Mouse (Mus musculus) intestine, embryonic 16.5 days (tissue): ENCODE data around the gene Gm20388. TPM values are rescaled to one million over a fixed set of nuclear protein-coding genes. Genes with fewer than 3 reads are reported as not detected.
A peak's percentile ranks its signal among the peaks of the same experiment; 100 is the strongest.

Source experiments
- ATAC-seq: fragments of 200-750 bp; cut with Nextera tagmentation; 2 replicates; pipeline ENCODE4 v1.8.0; 2017; ENCODE audit warnings: moderate TSS enrichment, moderate library complexity
- H3K27ac ChIP-seq: fragments of 300-500 bp; sonication (generic); 2 replicates; pipeline ENCODE4 v1.5.1; 2014; ENCODE audit warnings: mild to moderate bottlenecking, low read length
- H3K27me3 ChIP-seq: fragments of 300-500 bp; sonication (generic); replicated peaks from 2 replicates; pipeline ENCODE4 v1.6.1; 2014; ENCODE audit warnings: low read length, control low read depth, mixed read lengths; ENCODE audit not compliant: control insufficient read depth, insufficient read depth
- H3K36me3 ChIP-seq: fragments of 300-500 bp; sonication (generic); 2 replicates; pipeline ENCODE4 v1.6.1; 2014; ENCODE audit warnings: low read length, control low read depth; ENCODE audit not compliant: control insufficient read depth, insufficient read depth
- H3K4me1 ChIP-seq: fragments of 300-500 bp; sonication (generic); 2 replicates; pipeline ENCODE4 v1.6.1; 2014; ENCODE audit warnings: low read length, control low read depth, mixed read lengths; ENCODE audit not compliant: control insufficient read depth, insufficient read depth
- H3K4me2 ChIP-seq: fragments of 300-500 bp; sonication (generic); 2 replicates; pipeline ENCODE4 v1.6.1; 2014; ENCODE audit warnings: low read depth, low read length, control low read depth
- H3K4me3 ChIP-seq: fragments of 300-500 bp; sonication (generic); 2 replicates; pipeline ENCODE4 v1.5.1; 2014; ENCODE audit warnings: mild to moderate bottlenecking, low read length
- H3K9ac ChIP-seq: fragments of 300-500 bp; sonication (generic); 2 replicates; pipeline ENCODE4 v1.6.1; 2014; ENCODE audit warnings: low read depth, low read length
- H3K9me3 ChIP-seq: fragments of 300-500 bp; sonication (generic); 2 replicates; pipeline ENCODE4 v1.6.1; 2016; ENCODE audit warnings: low read length, control low read depth; ENCODE audit not compliant: control insufficient read depth
- WGBS: fragments of 180-500 bp; shearing (Covaris S2); extraction: QIAGEN DNeasy Blood & Tissue Kit; methylation state at CpG from one replicate; pipeline ENCODE4 v1.1.7; 2014; 5-methylcytosine and 5-hydroxymethylcytosine counted together
- polyA plus RNA-seq: library from polyadenylated mRNA; unstranded; fragments of >200 nt; fragmentation: Nextera tagmentation; extraction: Ambion mirVana; gene quantifications from 2 replicates; pipeline ENCODE4 v1.2.1, GENCODE M21; 2015

Gm20388 gene
- polyA plus RNA-seq, 1 experiment from 2014 or later, result 5.8 TPM

DNA sequence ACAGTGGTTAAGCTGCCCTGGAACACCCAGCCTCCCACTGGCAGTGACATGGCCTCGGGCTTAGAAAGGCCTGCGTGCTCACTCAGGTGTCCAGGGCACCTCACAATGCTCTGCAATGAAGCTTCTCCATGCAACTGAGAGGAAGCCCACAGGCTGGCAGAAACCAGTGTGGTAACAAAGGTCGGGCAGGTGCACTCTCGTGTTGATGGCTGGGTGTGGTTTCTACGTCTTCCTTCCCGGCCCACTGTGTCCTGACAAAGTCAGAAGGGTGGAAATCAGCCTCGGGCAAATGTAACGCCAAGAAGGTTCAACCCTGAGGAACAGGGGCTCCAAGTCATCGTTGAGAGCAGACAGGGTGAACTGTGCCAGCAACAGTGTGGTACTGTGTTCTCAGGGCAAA, 1084.8 kb downstream of the Gm20388 start:
- Histone ChIP-seq H3K4me3 (no peak overlapping the region), H3K27ac (no peak overlapping the region), H3K4me2 (no peak overlapping the region), H3K9me3 (no peaks in the 10 kb centered on the region), H3K36me3 (no peaks in the 10 kb centered on the region), H3K9ac (peak overlapping the region; percentile 6; the same call in 1 of the 2 replicates), H3K27me3 (no peaks in the 10 kb centered on the region), H3K4me1 (peaks cover 24% of the 10 kb centered on the region)
- WGBS, result 60% methylated on average over 9 of the region's 9 CpGs
- ATAC-seq, result peak; percentile 56

DNA sequence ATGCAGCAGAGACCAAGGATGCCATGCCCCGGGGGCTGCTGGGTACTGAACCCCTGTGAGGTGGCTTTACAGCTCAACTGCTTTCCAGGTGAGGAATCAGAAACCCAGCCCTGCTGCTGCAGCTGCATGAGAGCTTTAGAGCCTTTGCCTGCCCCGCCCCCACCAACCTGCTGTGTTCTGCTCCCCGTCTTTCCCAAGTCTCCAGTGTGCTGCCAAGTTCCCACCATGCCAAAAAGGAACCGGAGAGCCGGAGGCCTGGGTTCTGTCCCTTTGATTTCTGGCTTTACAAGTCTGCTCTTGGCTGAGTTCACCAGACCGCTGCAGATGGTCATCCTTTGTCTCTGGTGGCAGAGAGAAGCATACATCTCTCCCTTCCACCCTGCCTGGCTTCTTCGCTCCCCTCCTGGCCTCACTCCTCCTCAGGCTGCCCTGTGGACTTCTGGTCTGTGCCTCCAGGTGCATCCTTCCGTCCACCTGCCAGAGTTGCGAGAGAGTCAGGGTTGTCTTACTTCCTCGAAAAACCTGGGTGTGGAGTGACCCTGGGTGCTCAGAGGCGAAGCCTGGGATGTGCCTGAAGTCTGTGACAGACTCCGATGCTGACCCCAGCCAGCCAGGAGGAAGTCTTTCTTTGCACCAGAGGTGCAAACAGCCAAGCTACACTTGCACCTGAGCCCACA, 1086.4 kb downstream of the Gm20388 start:
- H3K27me3 ChIP-seq, result no peaks in the 10 kb centered on the region
- peak; percentile 58 for ATAC-seq
- no peaks in the 10 kb centered on the region for H3K9me3 ChIP-seq
- H3K9ac ChIP-seq, result peak overlapping the region; percentile 44; the same call in 1 of the 2 replicates
- no peak overlapping the region for H3K4me3 ChIP-seq
- H3K4me1 ChIP-seq, result peaks cover 24% of the 10 kb centered on the region
- no peaks in the 10 kb centered on the region for H3K36me3 ChIP-seq
- whole genome bisulfite sequencing, result 57% methylated on average over 12 of the region's 12 CpGs
- no peak overlapping the region for H3K27ac ChIP-seq
- H3K4me2 ChIP-seq, result no peak overlapping the region

DNA sequence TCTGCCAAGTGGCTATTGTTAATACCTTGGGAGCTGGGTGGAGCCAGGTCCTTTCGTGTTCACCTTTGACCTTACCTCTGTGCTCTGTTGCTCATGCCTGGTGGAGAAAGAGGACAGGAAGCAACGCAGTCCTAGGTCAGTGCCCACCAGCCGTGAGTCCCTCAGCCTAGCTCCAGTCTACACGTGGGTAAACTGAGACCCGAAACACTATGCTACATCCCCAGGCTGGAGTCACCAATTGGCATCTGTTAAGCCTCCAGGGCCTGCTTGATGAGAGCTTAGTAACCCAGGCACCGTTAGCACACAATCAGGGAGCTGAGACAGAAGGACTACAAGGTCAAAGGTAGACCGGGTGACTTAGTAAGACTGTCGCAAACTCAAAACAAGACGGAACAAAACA, 1087.3 kb downstream of the Gm20388 start:
- Histone ChIP-seq H3K4me1 (peaks cover 29% of the 10 kb centered on the region), H3K4me2 (no peak overlapping the region), H3K4me3 (no peak overlapping the region), H3K9me3 (no peaks in the 10 kb centered on the region), H3K36me3 (no peaks in the 10 kb centered on the region), H3K9ac (no peak overlapping the region), H3K27me3 (no peaks in the 10 kb centered on the region), H3K27ac (no peak overlapping the region)
- 80% methylated on average over 9 of the region's 9 CpGs for WGBS
- no peak for ATAC-seq

DNA sequence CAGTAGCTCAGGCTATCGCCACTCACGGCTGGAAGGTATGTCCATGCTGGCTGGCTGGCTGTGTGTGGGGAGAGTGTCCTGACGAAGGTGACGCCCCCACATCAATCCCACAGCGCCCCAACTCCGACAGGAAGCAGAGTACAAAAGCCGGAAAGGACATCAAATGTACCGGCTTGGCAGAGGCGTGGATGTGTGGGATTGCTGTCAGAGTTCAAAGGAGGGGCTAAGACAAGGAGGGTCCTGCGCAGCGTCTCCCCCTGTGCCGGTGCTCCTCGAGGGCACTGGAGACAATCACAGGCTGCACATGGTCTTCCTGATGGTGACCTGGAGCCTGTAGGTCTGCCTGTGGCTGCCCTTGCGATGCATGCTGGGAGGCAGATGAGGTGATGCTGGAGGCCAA, 1088.3 kb downstream of the Gm20388 start:
- Histone ChIP-seq H3K36me3 (no peaks in the 10 kb centered on the region), H3K27me3 (no peaks in the 10 kb centered on the region), H3K4me2 (no peak overlapping the region), H3K4me1 (peaks cover 38% of the 10 kb centered on the region), H3K4me3 (no peak overlapping the region), H3K27ac (no peak overlapping the region), H3K9me3 (no peaks in the 10 kb centered on the region), H3K9ac (no peak overlapping the region)
- ATAC-seq, result no peak
- 65% methylated on average over 14 of the region's 14 CpGs for WGBS

DNA sequence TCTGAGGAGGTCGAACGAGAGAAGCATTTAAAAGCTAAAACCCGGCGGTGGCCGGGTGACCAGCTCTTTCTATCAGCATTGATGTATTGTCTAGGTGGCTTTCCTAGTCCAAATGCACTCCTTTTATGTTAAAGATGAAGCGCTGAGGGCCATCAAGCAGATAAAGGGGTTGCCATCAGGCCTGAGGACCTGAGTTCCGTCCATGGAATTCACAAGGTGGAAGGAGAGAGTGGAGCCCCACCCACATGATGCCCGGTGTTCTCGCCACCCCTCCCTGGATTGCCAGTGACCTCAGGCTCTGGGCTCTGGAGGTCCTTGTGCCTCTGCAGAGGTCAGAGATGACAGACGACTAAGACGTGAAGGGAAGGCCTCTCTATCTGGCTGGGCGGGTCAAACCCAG, 1091.3 kb downstream of the Gm20388 start:
- H3K36me3 ChIP-seq, result no peaks in the 10 kb centered on the region
- WGBS, result 76% methylated on average over 12 of the region's 12 CpGs

DNA sequence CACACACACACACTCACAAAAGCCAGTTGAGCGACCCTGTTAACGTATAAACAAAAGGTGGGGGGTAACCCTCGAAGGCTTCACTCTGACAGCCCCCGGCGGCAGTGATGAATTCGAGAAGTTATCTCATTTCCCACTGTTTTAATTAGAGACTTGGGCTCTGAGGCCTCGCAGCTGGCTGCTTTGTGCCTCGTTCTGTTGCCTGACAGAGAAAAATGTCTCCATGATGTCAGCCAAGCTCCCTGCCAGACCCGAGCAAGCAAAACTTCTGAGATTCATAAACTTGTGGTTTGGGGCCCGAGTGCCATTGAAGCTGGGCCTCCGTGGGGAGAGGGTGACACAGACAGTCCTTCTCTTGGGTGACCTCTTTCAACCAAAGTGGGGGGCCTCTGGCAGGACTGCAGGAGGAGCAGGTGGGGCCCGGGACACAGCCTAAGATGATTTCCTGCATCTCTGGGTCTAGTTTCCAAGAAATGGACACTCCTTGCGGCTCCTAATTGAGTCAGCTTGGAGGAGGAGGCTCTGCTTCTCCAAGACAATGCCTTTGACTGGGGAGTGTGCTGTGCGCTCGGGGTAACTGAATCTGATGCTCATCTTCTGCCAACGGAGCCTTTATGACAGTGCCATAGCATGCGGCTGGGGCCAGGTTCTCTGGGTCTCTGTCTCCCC, 1092.4 kb downstream of the Gm20388 start:
- Histone ChIP-seq H3K4me3 (no peak overlapping the region), H3K9ac (peak overlapping the region; percentile 20; the same call in 1 of the 2 replicates), H3K27me3 (no peaks in the 10 kb centered on the region), H3K4me1 (peaks cover 14% of the 10 kb centered on the region), H3K4me2 (0 out of 2 replicates have a peak overlapping the region, but pooled peaks have one; percentile 1), H3K27ac (peak overlapping the region; percentile 83), H3K36me3 (no peaks in the 10 kb centered on the region), H3K9me3 (no peaks in the 10 kb centered on the region)
- ATAC-seq, result peak; percentile 46
- 36% methylated on average over 17 of the region's 17 CpGs for WGBS

More for the DNA sequence above, 1091.3 kb downstream of the Gm20388 start:
- Histone ChIP-seq H3K9ac (no peak overlapping the region), H3K9me3 (no peaks in the 10 kb centered on the region), H3K27ac (no peak overlapping the region), H3K4me3 (no peak overlapping the region), H3K27me3 (no peaks in the 10 kb centered on the region), H3K4me1 (peaks cover 19% of the 10 kb centered on the region), H3K4me2 (no peak overlapping the region)
- no peak for ATAC-seq

DNA sequence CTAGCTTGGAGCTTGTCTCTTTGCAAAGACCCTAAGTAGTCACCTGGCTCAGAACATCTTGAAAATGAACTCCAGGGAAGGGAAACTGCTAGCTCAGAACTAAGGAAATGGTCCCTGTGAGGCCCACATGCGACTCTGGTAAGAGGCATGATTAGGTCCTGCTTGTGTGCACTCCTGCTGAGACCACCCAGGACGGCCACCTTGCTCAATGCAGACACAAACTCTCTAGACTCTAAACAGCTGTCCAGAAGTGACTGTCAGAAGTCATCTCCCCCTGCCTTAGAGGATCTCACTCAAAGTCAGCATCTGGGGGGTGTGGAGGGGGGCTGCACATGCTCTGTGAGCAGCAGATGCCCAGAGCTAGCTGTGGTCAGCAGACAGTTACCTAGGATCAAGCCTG, 1093.0 kb downstream of the Gm20388 start:
- Histone ChIP-seq H3K4me1 (peaks cover 14% of the 10 kb centered on the region), H3K4me3 (no peak overlapping the region)
- WGBS, result 47% methylated on average over 2 of the region's 2 CpGs

DNA sequence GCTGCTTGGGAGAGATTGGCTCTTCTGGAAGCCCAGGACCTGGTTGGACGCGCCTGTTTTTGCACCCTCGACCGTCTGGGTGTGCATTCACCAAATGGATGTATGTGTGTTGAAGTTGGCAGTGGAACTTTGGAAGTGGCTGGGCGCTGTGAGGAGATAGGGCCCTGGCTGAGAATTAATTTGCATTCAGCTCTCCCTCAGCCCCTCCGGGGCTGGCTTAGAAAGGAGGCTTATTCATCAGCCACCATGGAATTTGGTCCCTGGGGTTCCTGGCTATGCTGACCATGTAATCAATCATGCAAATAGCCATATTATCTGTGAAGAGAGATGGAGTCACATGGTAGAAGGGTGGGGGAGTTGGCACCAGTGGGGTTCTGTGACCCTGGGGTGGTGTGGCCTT, 1102.7 kb downstream of the Gm20388 start:
- Histone ChIP-seq H3K4me2 (no peak overlapping the region), H3K9me3 (no peaks in the 10 kb centered on the region), H3K4me1 (peaks cover 8% of the 10 kb centered on the region; the same call in 1 of the 2 replicates), H3K4me3 (no peak overlapping the region), H3K27ac (no peak overlapping the region), H3K27me3 (no peaks in the 10 kb centered on the region; the same call in 1 of the 2 replicates), H3K36me3 (no peaks in the 10 kb centered on the region), H3K9ac (no peak overlapping the region)
- no peak for ATAC-seq
- 44% methylated on average over 6 of the region's 6 CpGs for WGBS

More for the DNA sequence above, 1093.0 kb downstream of the Gm20388 start:
- Histone ChIP-seq H3K4me2 (0 out of 2 replicates have a peak overlapping the region, but pooled peaks have one; percentile 1), H3K9ac (peak overlapping the region; percentile 20; the same call in 1 of the 2 replicates), H3K36me3 (no peaks in the 10 kb centered on the region), H3K27me3 (no peaks in the 10 kb centered on the region), H3K9me3 (no peaks in the 10 kb centered on the region), H3K27ac (peak overlapping the region; percentile 83)
- no peak for ATAC-seq

DNA sequence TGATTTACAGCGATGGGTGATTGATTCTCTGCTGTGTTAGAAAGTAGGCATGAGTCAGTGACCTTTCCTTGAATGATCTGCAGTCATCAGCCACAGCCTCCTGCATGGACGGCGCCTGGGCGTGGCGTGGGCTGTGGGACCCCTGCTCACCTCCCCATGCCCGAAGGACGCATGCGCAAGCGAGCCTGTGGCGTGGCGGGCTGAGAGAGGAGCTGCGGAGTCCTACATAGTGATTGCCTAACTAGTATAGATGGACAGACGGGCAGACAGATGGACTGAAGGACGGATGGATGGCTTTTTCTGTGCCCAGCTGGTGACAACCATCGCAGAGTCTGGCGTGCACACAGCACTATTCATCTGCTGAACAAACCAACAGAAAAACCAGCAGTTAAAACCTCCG, 1106.0 kb downstream of the Gm20388 start:
- Histone ChIP-seq H3K9ac (no peak overlapping the region), H3K4me1 (peaks cover 8% of the 10 kb centered on the region; the same call in 1 of the 2 replicates), H3K4me2 (0 out of 2 replicates have a peak overlapping the region, but pooled peaks have one; percentile 19), H3K27ac (no peak overlapping the region), H3K36me3 (no peaks in the 10 kb centered on the region), H3K27me3 (no peaks in the 10 kb centered on the region; the same call in 1 of the 2 replicates), H3K4me3 (no peak overlapping the region), H3K9me3 (no peaks in the 10 kb centered on the region)
- ATAC-seq, result no peak
- 66% methylated on average over 17 of the region's 17 CpGs for WGBS
